Mouse (Mus musculus): ENCODE results near the gene Cdc26.

DNA sequence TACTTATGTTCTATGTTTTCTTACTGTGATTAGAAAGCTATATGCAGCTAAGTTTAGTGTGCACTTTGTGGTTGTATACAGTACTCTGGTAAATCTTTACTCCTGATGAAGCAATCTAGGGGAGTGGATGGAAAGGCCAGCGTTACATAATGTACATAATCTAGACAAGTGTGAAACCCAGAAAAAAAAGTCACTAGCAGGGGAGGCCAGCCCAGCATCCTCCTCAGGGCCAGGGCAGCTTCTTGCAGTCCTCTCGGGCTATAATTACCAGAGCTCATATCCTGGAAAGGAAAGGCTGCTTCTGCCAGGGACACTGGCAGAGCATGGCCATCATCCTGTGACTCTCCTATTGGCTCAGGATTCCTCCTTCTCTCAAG lies 60.1 kb downstream of the Cdc26 start:
- TF ChIP-seq CTCF (IDR thresholded peaks at IDR 0.05; ENCODE audit: low read depth) (no peak), EP300 (optimal IDR thresholded peaks at IDR 0.05) (no peak)
